Mouse (Mus musculus) Patski (cell line): Measurements from ENCODE around the gene Plscr2. TPM values are rescaled to one million over a fixed set of nuclear protein-coding genes. Genes with fewer than 3 reads are reported as not detected.

Experiments used
- ATAC-seq: fragments of 100-300 bp; one replicate; pipeline ENCODE4 v1.8.0; 2021
- CTCF ChIA-PET: fragments of 350-600 bp; sonication (Branson Sonifier 250); formaldehyde crosslinking; loops from one replicate; lab custom pipeline; 2022; ENCODE audit warnings: inconsistent platforms; lab: Charles Lee
- POLR2A ChIA-PET: fragments of 350-600 bp; sonication (Branson Sonifier 250); formaldehyde crosslinking; loops from one replicate; lab custom pipeline; 2022; ENCODE audit warnings: antibody characterized with exemption, inconsistent platforms; lab: Charles Lee
- DNase-seq: peaks from one replicate; pipeline ENCODE4 v3.0.0-alpha.2; 2011; ENCODE audit warnings: low read depth, low spot score
- H3K27me3 ChIP-seq: fragments of 371-371 bp; one replicate; pipeline ENCODE4 v1.5.1; 2021
- CTCF ChIP-seq: fragments of 100-300 bp; IDR thresholded peaks from one replicate; pipeline ENCODE4 v1.5.1; 2021
- in situ Hi-C: fragments of 300-500 bp; cut with MboI; formaldehyde crosslinking; loops from 3 replicates; pipeline ENCODE4 v1.11.1; 2018; ENCODE audit warnings: low pct_unique_long_range_greater_than_20kb, mixed read lengths
- polyA plus RNA-seq: library from polyadenylated mRNA; unstranded; gene quantifications from one replicate; pipeline ENCODE4 v1.2.3, GENCODE M21; 2021

The Plscr2 gene
- polyA plus RNA-seq, 1 experiment from 2014 or later, result 199 TPM

- TF ChIP-seq CTCF, result no peak
- ATAC-seq (no peak), DNase-seq (no peak)
- H3K27me3 ChIP-seq, result no peaks in the 10 kb centered on the region
- ChIA-PET CTCF (no interaction called here), POLR2A (interaction anchor here (0.6 kb wide), 1 partner anchor 42 kb away, joined by 3 read pairs; no protein-coding TSS in a partner anchor)
- in situ Hi-C loops, result no loop called here
Measured at GRCm38 (mm10) chr9:92335277-92335818, 59.9 kb downstream of the Plscr2 start.

DNA sequence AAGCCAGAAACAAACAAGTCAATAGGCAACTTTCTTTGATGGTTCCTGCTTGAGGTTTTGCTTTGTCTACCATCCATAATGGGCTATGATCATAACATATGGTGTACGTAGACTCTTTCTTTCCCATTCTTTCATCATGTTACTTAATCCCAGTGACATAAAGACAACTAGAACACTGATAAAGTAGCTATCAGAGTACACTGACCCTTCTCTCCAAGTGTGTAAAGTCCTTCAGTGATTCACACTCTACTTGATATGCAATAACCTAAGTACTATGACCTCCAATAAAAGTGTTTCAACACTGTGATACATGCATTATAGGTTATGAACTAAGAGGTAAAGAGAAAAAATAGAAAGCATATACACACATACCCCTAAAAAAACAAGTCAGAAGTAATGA is 61.7 kb downstream of the Plscr2 start:
- in situ Hi-C loops, result no loop called here
- TF ChIP-seq CTCF, result no peak
- ChIA-PET POLR2A (no interaction called here), CTCF (no interaction called here)
- H3K27me3 ChIP-seq, result no peaks in the 10 kb centered on the region
- DNase-seq (no peak), ATAC-seq (no peak)

GRCm38 (mm10) chr9:92337661-92338060 is 62.3 kb downstream of the Plscr2 start:
- no peak for TF ChIP-seq CTCF
- in situ Hi-C loops, result no loop called here
- ChIA-PET POLR2A (no interaction called here), CTCF (no interaction called here)
- ATAC-seq, result no peak
- DNase-seq, result no peak
- H3K27me3 ChIP-seq, result no peaks in the 10 kb centered on the region

DNA sequence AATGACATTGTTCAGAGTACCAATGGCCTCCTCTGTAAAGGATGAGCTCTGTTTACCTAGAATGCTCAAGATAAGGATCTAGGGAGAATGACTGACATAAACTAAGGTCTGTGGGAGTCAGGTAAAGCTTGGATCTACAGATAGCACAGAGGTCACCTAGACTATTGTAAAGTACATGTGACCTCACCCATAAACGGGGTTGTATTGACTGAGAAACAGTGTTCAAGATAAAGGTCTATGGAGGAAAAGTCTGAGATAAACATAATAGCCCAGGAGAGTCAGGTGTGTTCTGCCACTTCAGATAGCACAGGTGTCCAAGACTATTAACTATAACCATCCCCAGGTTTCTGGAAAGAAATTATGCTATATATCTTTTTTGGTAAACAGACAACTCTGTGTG is 63.6 kb downstream of the Plscr2 start:
- in situ Hi-C loops, result no loop called here
- ATAC-seq (no peak), DNase-seq (no peak)
- POLR2A ChIA-PET, result no interaction called here
- CTCF ChIA-PET, result no interaction called here
- TF ChIP-seq CTCF, result no peak
- no peaks in the 10 kb centered on the region for H3K27me3 ChIP-seq

Other genes with a start within 250 kb of the Plscr2 start
- gene Plscr5, start 82.7 kb upstream of the Plscr2 start, polyA plus RNA-seq, result not detected
- gene Plscr1, start 25.9 kb upstream of the Plscr2 start, polyA plus RNA-seq, result 98.8 TPM
- gene 1700057G04Rik, start 33.8 kb downstream of the Plscr2 start, polyA plus RNA-seq, result not detected
- 2.3 TPM for gene Plscr4, start 181.8 kb downstream of the Plscr2 start, polyA plus RNA-seq